Mouse (Mus musculus): ENCODE results near the gene Pck1.
A peak's percentile ranks its signal among the peaks of the same experiment; 100 is the strongest.
"Not testable (repeated sequence)": the region's sequence is repeated elsewhere in the genome, so short reads cannot be mapped to it uniquely, and the experiment has no call there.

Gene Pck1

DNA sequence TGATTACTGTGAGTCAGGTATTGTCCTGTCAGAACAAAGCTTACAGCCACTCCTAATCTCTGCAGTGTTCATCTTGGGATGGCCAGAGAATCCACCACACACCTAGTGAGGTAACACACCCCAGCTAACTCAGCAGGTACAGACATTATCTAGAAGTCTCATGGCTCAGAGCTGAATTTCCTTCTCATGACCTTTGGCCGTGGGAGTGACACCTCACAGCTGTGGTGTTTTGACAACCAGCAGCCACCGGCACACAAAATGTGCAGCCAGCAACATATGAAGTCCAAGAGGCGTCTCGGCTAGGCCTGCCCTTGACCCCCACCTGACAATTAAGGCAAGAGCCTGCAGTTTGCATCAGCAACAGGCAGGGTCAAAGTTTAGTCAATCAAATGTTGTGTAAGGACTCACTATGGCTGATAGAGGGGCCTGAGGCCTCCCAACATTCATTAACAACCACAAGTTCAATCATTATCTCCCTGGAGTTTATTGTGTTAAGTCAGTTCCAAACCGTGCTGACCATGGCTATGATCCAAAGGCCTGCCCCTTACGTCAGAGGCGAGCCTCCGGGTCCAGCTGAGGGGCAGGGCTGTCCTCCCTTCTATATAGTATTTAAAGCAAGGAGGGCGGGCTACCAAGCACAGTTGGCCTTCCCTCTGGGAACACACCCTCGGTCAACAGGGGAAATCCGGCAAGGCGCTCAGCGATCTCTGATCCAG is at the start of gene Pck1:
Gene Pck1 (plus strand): TSS at position 613 of the 716 bp plus-strand sequence.
- no peak for DNase-seq (ENCODE audit: low spot score in 2 of 2)

DNA sequence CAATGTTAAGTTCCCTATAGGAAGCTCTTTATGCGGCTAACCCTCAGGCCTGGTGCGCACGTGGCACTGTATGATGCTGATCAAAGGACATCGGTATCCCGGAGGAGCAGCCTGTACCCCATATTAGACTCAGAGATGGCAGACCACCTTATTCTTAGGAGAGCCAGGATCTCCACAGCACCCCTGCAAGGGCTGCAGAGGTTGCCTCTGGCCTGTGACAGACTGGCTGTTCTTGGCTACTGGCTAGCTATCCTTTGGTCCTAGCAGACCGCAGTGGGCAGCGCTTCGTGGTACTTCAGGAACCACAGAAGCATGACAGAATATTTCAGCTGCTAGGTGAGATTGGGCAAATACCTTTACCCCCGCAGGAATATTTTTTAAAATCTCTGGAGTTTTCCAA is 46.4 kb upstream of the Pck1 start:
- no peak for DNase-seq (ENCODE audit: low spot score in 2 of 2)

DNA sequence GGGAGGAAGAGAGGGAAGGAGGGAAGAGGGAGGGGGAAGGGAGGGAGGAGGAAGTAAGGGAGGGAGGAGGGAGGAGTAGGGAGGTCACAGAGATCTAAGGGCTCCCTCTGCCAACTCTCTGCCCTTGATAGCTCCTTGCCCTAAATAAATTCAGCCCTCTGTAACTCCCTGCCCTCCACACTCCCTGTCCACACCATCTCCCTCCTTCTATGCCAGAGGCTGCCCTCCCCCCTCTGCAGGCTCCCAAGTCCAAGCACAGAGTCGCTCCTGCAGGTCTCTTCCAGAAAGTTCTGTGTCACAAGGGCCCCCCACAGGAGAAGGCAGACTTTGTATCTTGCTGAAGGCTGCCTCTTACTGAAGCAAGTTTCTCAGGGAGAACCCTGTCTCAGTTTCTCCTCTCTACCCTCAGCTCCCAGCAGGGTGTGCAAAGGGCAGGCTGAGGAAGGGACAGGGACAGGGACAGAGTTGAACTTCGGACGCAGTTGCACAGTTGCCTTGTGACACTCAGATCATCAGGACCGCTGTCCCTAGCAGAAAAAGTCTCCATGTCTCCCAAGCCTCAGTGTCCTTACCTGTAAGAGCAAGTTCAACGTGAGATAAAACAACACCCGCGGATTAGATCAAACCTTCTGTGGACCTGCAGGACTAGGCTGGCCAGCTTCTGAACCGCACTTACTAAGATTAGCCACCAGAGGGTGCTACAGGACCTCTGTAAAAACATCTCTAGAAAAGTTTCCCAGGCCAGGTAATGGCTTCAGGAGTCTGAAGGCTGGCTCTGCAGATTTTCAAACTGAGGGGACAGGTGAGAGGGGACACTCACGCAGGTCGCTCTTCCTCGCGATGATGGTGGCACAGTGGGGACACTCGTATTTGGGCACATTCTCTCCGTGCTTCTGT is 45.7 kb upstream of the Pck1 start:
- peak; percentile 31 to 44 for DNase-seq (ENCODE audit: low spot score in 2 of 2)

DNA sequence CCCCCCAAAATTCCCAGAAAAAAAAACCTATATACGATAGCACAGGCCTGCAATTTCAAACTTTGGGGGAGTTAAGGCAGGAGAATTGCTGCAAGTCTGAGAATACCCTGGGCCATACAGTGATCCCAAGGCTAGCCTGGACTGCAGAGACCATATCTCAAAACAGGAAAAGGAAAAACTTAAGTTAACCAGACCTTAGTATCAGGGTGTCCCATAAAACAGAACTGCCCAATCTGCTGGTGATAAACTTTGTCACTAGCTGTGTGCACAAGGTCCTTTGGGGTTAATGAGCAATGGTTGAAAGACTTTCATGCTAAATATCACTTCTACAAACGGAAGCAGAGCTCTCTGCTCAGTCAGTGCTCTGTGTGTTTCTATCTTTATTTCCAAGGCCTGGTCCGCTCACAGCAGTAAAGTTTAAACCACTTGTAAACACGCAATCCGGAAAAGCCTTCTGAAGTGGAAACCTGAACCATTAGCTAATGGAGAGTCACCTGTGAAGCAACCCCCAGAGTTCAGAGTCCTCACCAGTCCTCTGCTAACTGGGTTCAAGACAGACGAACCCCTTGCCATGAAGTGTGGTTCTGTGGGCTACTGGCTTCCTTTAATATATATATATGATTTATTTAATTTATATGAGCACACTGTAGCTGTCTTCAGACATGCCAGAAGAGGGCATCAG is 44.2 kb upstream of the Pck1 start:
- no peak for DNase-seq (ENCODE audit: low spot score in 2 of 2)

DNA sequence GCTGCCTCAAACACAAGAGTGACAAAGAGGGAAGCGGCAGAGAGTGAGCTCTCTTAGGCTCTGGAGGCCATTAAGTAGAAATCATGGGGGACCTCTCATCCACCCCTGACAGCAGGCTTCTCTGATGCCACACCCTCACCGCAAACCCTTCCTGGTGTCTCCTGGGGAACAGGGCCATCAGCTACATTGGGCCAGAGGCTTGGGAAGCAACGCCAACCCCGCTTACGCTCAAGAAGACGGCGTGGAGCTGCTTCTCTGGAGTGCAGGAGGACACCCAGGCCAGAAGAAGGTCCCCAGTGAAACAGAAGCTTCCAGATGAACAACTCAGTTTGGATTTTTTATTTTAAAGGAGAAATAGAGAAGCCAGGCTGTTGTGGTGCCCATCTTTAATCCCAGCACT is 43.3 kb upstream of the Pck1 start:
- DNase-seq (ENCODE audit: low spot score in 2 of 2) = no peak

DNA sequence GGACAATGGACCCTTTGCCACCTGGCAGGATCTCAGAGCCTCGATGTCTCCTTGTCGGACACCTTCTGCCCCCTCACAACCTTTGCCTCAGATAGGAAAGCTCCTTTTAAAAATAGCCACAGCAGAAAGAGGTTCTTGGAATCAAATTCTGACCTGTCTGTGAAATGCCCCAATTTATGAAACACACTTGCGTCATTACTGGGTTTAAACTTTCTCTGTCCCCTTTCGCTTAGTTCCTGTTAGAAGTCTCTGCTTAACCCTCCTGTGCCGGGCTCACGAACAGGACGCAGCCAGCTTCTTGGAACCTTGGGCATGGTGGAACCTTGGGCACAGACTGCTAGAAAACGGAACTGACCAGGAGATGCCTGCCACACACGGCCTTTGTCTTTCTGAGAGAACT is 42.3 kb upstream of the Pck1 start:
- DNase-seq (ENCODE audit: low spot score in 2 of 2) = no peak

DNA sequence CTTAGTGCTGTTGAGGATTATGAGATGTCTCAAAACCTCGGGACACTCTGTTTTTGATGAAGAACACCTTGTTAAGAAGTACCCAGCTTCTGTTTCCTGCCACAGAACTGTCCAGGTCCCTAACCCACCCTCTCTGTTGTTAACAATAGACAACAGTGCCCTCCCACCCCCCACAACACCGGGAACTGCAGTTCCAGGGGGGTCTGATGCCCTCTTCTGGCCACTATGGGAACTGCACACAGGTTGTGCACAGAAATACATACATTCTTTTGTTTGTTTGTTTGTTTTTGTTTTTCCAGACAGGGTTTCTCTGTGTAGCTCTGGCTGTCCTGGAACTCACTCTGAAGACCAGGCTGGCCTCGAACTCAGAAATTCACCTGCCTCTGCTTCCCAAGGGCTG is 39.1 kb upstream of the Pck1 start:
- not testable (repeated sequence) for DNase-seq (ENCODE audit: low spot score in 2 of 2)

DNA sequence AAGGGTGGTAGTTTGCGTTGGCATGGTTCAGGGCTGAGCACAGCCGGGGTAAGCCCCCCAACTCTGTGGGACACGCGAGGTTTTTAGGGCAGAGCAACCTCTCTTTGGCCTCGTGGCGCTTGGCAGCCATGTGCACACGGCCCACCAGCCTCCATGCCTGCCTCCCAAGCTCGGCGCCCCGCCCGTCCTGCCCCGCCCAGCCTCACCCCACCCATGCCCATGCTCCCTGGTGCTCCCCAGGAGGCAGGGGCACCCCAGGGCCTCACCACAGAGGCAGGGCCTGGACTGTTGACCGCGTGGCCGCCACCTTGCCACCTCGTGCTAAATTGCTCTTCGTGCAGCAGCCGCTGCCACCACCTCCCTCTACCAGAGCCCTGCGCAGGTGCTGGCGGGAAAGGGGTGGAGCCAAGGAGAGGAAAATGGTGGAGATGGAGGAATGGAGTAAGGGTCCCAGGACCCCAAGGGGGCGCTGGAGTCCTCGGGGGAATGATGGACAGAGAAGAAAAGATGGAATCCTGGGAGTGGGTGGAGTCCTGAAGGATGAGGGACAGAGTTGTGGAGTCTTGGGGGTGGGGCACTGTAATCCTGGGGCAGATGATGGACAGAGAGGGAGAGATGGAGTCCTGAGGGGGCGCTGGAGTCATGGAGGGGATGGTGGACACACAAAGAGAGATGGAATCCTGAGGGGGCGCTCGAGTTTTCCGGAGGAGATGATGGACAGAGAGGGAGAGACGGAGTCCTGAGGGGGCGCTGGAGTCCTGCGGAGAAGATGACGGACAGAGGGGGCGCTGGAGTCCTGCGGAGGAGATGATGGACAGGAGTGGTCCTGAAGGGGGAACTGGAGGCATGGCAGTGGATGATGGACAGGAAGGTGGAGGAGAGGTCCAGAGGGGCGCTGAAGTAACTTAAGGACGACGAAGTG is 33.6 kb upstream of the Pck1 start, which contains the start of gene Ctcfl:
Gene Ctcfl (minus strand): TSS at position 503 of the 922 bp plus-strand sequence.
- DNase-seq (ENCODE audit: low spot score in 2 of 2) = no peak

DNA sequence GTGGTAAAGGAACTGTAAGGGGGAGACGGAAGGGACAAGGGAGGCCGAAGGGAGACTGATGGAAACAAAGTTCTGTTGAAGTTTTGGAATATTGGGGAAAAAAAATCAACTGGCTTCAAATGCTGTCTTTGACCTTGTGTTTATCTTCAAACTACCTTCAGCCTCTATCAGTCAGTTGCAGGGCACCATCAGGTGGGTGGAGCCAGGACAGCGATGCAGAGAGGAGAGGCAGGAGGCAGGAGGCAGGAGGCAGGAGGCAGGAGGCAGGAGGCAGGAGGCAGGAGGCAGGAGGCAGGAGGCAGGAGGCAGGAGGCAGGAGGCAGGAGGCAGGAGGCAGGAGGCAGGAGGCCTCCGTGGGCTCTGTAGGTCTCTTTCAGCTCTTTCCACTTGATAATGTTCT is 32.7 kb upstream of the Pck1 start:
- DNase-seq (ENCODE audit: low spot score in 2 of 2) = not testable (repeated sequence)

DNA sequence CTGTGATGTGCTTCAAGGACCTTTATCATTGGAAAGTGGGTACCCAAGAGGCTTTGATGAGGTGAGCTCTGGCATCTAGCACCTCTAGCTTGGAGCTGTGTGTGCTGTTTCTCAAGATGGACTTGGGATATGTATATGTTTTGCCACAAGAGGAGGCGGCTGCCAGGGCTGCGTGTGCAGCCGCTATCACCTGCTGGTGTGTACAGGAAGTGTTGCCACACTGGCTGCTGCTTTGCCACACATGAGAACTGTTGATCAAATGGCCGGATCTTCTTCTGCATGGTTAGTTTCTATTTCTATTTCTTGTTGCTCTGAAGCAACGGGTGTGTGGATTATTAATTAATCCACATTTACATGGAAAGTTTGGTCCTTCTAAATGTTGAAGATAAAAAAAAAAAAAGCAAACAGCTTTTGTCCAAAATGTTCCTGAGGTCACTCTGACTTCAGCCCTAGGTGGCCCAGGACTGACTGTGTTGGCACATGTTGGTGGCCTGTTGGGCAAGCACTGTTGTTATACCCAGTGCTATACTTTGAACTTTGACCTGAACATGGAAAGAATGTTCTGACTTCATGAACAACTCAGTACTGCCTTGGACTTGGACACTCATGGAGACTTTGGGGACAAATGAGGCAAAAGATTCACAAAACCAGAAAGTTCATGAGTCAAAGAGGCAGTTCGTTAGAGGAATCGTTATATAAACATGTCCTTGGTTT is 28.7 kb upstream of the Pck1 start:
- no peak for DNase-seq (ENCODE audit: low spot score in 2 of 2)

DNA sequence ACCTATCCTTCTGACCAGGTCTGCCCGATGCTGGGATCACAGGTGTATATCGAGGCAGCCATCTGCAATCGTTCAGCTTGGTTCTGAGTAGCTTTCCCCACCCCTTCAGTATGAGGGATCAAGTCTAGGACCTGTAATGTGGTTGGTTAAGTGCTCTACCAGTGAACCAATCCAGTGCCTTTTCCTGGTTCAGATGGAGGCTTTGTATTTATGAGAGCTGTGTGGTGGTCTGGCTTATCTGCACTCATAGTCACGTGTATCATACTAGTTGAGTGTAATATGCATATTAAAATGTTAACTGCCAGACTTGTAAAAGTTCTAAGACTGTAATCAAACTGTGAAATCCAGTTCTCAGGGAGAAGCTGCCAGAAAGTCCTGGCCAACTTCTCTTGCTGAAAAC is 26.5 kb upstream of the Pck1 start:
- no peak for DNase-seq (ENCODE audit: low spot score in 2 of 2)

DNA sequence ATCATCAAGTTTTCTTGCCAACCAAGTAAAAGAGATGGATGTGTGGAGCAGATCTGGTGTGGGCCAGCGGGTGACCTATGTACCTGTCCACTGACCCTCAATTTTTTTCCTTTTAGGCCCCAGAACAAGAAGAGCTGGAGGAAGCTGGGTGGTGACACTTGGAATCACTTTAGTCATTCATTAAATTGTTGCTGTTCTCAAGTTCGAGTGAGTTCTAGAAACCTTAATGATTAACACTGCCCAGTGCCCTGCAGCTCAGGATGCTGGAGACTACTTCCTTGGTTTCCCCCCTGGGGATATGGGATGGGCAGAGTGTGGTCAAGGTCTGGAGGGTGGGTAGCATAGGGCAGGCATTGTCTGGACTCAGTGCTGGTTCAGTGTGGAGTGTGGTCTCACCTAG is 23.7 kb upstream of the Pck1 start:
- no peak for DNase-seq (ENCODE audit: low spot score in 2 of 2)

DNA sequence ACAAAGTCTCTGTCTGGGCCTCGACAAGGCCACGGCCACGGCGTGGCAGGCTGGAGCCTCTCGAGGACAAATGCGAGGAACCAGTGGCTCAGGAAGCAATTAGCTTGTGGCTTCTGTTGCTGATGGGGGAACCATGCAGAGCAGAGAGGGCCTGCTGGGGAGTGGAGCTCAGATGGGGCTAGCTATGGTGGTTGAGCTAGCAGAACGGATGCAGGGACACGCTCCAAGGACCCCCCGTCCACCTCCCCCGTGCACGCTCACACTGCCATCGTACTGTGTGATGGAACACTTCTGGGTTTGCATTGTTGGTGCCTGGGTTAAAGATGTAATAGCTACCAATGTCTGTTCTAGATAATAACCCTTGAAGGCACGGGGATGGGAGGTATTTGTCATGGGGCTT is 20.6 kb upstream of the Pck1 start:
- no peak for DNase-seq (ENCODE audit: low spot score in 2 of 2)

DNA sequence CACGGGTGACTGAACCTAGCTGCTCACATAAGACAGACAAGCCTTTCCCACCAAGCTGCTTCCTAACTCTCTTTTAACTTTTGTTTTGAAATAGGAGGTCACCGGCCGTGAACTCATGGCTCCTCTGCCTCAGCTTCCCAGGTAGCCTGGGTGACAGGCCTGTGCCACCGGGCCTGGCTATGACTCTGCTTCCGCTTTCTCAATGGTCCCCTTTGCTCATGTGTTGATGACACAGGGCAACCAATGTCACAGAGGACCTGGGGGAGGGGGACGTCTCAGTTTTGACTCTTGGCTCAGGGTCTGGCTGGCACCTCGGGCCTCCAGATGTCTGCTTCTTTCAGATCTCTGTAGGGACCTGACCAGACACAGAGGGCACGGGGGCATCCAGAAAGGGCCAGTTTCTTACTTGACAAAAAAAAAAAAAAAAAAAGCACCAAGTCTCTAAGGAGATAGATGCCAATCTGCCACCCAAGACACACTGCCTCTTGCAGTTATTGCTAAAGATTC is 20.0 kb upstream of the Pck1 start:
- DNase-seq (ENCODE audit: low spot score in 2 of 2) = no peak

DNA sequence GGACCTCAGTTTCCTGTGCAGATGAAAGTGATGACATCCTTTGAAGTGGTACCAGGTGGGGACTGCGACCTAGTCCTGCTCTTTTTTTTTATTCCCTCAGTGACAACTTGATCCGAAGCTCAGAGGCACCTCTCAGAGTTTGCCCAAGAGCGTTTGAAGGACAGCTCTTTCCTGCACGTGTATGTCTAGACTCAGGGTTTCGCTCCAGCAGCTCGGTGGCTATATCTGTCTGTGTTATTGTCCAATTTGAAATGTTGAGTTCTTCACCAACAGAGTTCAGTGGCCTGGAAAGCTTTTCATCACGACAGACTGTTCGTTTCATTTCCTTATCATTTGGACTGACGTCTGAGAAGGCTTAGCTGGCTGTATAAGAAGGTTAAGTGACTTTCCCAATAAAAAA is 18.2 kb upstream of the Pck1 start:
- DNase-seq (ENCODE audit: low spot score in 2 of 2) = no peak

DNA sequence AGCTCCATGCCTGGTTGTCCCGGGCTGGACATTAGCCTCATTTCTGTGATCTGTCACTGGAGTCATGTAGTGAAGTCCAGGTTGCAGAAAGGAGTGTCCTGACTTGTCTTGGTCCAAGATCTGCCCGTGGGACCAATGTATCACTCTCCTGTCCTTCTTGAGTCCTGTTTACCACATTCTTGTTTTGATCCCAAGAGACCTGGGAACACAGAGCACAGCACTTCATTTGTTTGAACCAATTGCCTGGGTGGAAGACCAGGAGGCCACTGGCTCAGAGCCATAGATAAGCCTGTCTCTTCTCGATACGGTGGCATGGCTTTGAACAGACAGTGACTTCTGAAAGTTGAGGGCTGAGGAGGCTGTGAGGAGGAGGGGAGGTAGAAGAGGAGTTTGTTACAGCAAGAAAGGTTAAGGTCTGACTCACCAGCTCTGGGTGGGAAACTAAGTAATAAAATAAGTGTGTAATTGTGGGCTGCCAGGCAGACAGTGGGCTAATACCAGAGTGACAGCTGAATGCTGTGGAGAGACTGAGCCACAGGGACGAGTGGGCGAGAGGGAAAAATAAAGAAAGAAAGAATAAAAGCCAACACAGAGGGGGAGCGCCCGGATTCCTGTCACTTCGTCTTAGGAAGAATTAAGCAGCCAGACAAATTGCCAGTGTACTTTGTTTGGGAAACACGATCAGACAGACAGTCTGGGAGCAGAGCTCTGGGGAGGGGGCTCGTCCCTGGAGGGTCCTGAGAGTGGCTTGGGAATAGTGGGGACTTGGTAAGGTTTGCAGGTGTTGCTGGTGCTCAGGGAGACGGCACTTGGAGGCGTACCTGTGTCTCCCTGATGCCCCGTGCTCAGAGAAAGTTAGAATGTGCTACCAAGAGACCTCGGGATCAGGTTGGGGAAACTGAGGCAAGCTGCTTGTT is 14.3 kb upstream of the Pck1 start:
- peak in 1 of 2 experiments; percentile 14 for DNase-seq (ENCODE audit: low spot score in 2 of 2)

DNA sequence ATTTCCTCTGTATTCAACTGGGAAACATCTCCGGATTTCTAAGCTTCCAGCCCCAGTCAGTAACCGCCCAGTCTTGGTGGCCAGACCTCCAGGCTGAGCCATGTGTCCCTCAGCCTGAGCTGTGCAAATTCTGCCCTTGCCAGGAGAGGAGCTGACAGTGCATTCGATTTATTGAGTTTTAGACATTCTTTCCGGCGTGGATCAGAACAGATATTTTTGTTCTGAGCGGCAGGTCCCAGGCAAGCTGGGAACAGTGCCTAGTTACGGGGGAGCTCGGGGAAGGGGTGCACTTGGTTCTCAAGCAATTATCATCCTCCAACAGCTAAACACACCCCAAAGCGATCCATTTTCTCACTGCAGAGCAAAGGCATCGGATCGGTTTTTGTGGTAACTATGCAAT is 9.2 kb upstream of the Pck1 start:
- no peak for DNase-seq (ENCODE audit: low spot score in 2 of 2)

DNA sequence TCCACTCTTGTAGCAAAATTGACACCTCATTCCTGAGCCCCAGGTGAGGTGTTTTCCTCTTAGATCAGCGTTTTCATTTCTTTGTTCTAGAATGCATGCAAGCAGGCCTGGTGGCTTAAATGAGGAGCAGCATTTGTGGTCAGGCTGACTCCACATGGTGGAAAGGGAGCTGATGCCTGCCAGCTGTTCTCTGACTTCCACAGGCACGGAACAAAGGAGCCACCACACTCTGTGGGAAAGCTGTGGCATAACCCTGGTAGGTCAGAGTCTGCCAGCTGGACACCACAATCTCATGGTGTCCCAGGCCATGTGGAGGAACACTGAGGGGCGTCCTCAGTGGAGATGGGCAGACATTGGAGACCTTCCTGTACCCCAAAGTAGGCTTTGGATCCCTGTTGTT is 7.0 kb upstream of the Pck1 start:
- DNase-seq (ENCODE audit: low spot score in 2 of 2) = no peak

DNA sequence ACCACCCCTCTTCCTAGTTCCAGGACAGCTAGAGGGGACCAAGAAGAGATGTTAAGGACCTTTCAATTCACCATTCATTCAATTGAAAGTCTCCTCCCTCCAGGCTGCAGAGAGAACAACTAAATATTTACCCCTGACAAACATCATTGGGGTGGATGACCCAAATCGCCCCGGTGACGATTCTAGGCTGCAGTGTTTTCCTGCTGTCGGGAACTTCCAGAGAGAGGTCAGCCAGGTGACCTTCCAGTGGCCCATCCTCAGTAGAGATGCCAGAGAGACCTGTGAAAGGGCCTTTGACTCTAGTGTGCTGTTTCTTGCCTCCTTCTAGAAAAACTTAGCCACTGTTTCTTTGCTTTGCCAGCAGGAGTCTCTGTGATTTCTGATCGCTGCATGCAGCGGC is 6.1 kb upstream of the Pck1 start:
- DNase-seq (ENCODE audit: low spot score in 2 of 2) = no peak

All from right cerebral cortex, postnatal 36 days (tissue).